Mouse (Mus musculus): ENCODE measurements around the gene Olfr798. TPM values are rescaled to one million over a fixed set of nuclear protein-coding genes. Genes with fewer than 3 reads are reported as not detected.

Gene Olfr798
- polyA plus RNA-seq (2012; rRNA removed), result not detected in 2 replicates

GRCm38 (mm10) chr10:129627834-129628233 lies at the start of gene Olfr798:
TSS of gene Olfr798 (minus strand) at chr10:129627934.
- Histone ChIP-seq H3K27ac (ENCODE audit: insufficient read depth, low read depth, low read length) (no peak within 1 kb of the TSS), H3K4me1 (ENCODE audit: control insufficient read depth, insufficient read depth, low read length) (no peaks in the 10 kb centered on the region), H3K27me3 (replicated peaks; ENCODE audit: control insufficient read depth, insufficient read depth, low read length) (no peaks in the 10 kb centered on the region), H3K4me3 (ENCODE audit: insufficient read depth, low read depth, low read length) (no peak within 1 kb of the TSS), H3K36me3 (ENCODE audit: control insufficient read depth, insufficient read depth, low read length) (no peaks in the 10 kb centered on the region)
- no peak for TF ChIP-seq POLR2A (IDR thresholded peaks at IDR 0.05; ENCODE audit: low read depth, low read length)
- TF ChIP-seq CTCF (conservative IDR thresholded peaks at IDR 0.05; ENCODE audit: insufficient read depth, insufficient read length, low read depth, low read length), result no peak
- 70% methylated on average over 1 of the region's 1 CpGs for WGBS
- DNase-seq, result no peak

GRCm38 (mm10) chr10:129673765-129674164 lies 46.0 kb upstream of the Olfr798 start, which contains the start of gene Olfr801:
TSS of gene Olfr801 (minus strand) at chr10:129673865.
- Histone ChIP-seq H3K36me3 (ENCODE audit: control insufficient read depth, insufficient read depth, low read length) (no peaks in the 10 kb centered on the region), H3K27me3 (replicated peaks; ENCODE audit: control insufficient read depth, insufficient read depth, low read length) (no peaks in the 10 kb centered on the region), H3K4me1 (ENCODE audit: control insufficient read depth, insufficient read depth, low read length) (no peaks in the 10 kb centered on the region), H3K27ac (ENCODE audit: insufficient read depth, low read depth, low read length) (no peak within 1 kb of the TSS), H3K4me3 (ENCODE audit: insufficient read depth, low read depth, low read length) (no peak within 1 kb of the TSS)
- WGBS, result 75% methylated on average over 1 of the region's 1 CpGs
- TF ChIP-seq POLR2A (IDR thresholded peaks at IDR 0.05; ENCODE audit: low read depth, low read length), result no peak
- TF ChIP-seq CTCF (conservative IDR thresholded peaks at IDR 0.05; ENCODE audit: insufficient read depth, insufficient read length, low read depth, low read length), result no peak
- DNase-seq, result no peak

- H3K36me3 ChIP-seq (ENCODE audit: control insufficient read depth, insufficient read depth, low read length), result no peaks in the 10 kb centered on the region
- no peak for TF ChIP-seq CTCF (conservative IDR thresholded peaks at IDR 0.05; ENCODE audit: insufficient read depth, insufficient read length, low read depth, low read length)
- no peak for TF ChIP-seq POLR2A (IDR thresholded peaks at IDR 0.05; ENCODE audit: low read depth, low read length)
- no peak for DNase-seq
- H3K27ac ChIP-seq (ENCODE audit: insufficient read depth, low read depth, low read length), result no peak within 1 kb of the TSS
- no peaks in the 10 kb centered on the region for H3K4me1 ChIP-seq (ENCODE audit: control insufficient read depth, insufficient read depth, low read length)
- H3K4me3 ChIP-seq (ENCODE audit: insufficient read depth, low read depth, low read length), result no peak within 1 kb of the TSS
- H3K27me3 ChIP-seq (replicated peaks; ENCODE audit: control insufficient read depth, insufficient read depth, low read length), result no peaks in the 10 kb centered on the region
These were observed 29.7 kb upstream of the Olfr798 start, which contains the start of gene Olfr800 for GRCm38 (mm10) chr10:129657394-129657793. TSS of gene Olfr800 (plus strand) at chr10:129657694.

GRCm38 (mm10) chr10:129651763-129652162 lies 24.0 kb upstream of the Olfr798 start:
- no peaks in the 10 kb centered on the region for H3K36me3 ChIP-seq (ENCODE audit: control insufficient read depth, insufficient read depth, low read length)
- TF ChIP-seq CTCF (conservative IDR thresholded peaks at IDR 0.05; ENCODE audit: insufficient read depth, insufficient read length, low read depth, low read length), result no peak
- TF ChIP-seq POLR2A (IDR thresholded peaks at IDR 0.05; ENCODE audit: low read depth, low read length), result no peak
- no peaks in the 10 kb centered on the region for H3K4me1 ChIP-seq (ENCODE audit: control insufficient read depth, insufficient read depth, low read length)
- WGBS, result 96% methylated on average over 1 of the region's 1 CpGs
- no peaks in the 10 kb centered on the region for H3K27me3 ChIP-seq (replicated peaks; ENCODE audit: control insufficient read depth, insufficient read depth, low read length)
- no peak overlapping the region for H3K27ac ChIP-seq (ENCODE audit: insufficient read depth, low read depth, low read length)
- DNase-seq, result no peak
- H3K4me3 ChIP-seq (ENCODE audit: insufficient read depth, low read depth, low read length), result no peak overlapping the region

GRCm38 (mm10) chr10:129637184-129637583 lies 9.4 kb upstream of the Olfr798 start, which contains the start of gene Olfr799:
TSS of gene Olfr799 (plus strand) at chr10:129637484.
- Histone ChIP-seq H3K4me1 (ENCODE audit: control insufficient read depth, insufficient read depth, low read length) (no peaks in the 10 kb centered on the region), H3K27me3 (replicated peaks; ENCODE audit: control insufficient read depth, insufficient read depth, low read length) (no peaks in the 10 kb centered on the region), H3K4me3 (ENCODE audit: insufficient read depth, low read depth, low read length) (no peak within 1 kb of the TSS), H3K36me3 (ENCODE audit: control insufficient read depth, insufficient read depth, low read length) (no peaks in the 10 kb centered on the region), H3K27ac (ENCODE audit: insufficient read depth, low read depth, low read length) (no peak within 1 kb of the TSS)
- DNase-seq, result no peak
- WGBS, result 13% methylated on average over 1 of the region's 1 CpGs
- no peak for TF ChIP-seq POLR2A (IDR thresholded peaks at IDR 0.05; ENCODE audit: low read depth, low read length)
- no peak for TF ChIP-seq CTCF (conservative IDR thresholded peaks at IDR 0.05; ENCODE audit: insufficient read depth, insufficient read length, low read depth, low read length)

- Histone ChIP-seq H3K36me3 (ENCODE audit: control insufficient read depth, insufficient read depth, low read length) (no peaks in the 10 kb centered on the region), H3K27me3 (replicated peaks; ENCODE audit: control insufficient read depth, insufficient read depth, low read length) (no peaks in the 10 kb centered on the region), H3K4me3 (ENCODE audit: insufficient read depth, low read depth, low read length) (no peak overlapping the region), H3K4me1 (ENCODE audit: control insufficient read depth, insufficient read depth, low read length) (no peaks in the 10 kb centered on the region), H3K27ac (ENCODE audit: insufficient read depth, low read depth, low read length) (no peak overlapping the region)
- no peak for TF ChIP-seq CTCF (conservative IDR thresholded peaks at IDR 0.05; ENCODE audit: insufficient read depth, insufficient read length, low read depth, low read length)
- TF ChIP-seq POLR2A (IDR thresholded peaks at IDR 0.05; ENCODE audit: low read depth, low read length), result no peak
- DNase-seq, result no peak
These were observed 4.5 kb downstream of the Olfr798 start for GRCm38 (mm10) chr10:129623251-129623650.

GRCm38 (mm10) chr10:129621724-129622123 lies 6.0 kb downstream of the Olfr798 start:
- H3K27me3 ChIP-seq (replicated peaks; ENCODE audit: control insufficient read depth, insufficient read depth, low read length), result no peaks in the 10 kb centered on the region
- 7% methylated on average over 1 of the region's 1 CpGs for WGBS

More at GRCm38 (mm10) chr10:129621724-129622123, 6.0 kb downstream of the Olfr798 start:
- H3K36me3 ChIP-seq (ENCODE audit: control insufficient read depth, insufficient read depth, low read length), result no peaks in the 10 kb centered on the region
- H3K4me1 ChIP-seq (ENCODE audit: control insufficient read depth, insufficient read depth, low read length), result no peaks in the 10 kb centered on the region
- DNase-seq, result no peak
- H3K4me3 ChIP-seq (ENCODE audit: insufficient read depth, low read depth, low read length), result no peak overlapping the region
- H3K27ac ChIP-seq (ENCODE audit: insufficient read depth, low read depth, low read length), result no peak overlapping the region
- TF ChIP-seq POLR2A (IDR thresholded peaks at IDR 0.05; ENCODE audit: low read depth, low read length) (no peak), CTCF (conservative IDR thresholded peaks at IDR 0.05; ENCODE audit: insufficient read depth, insufficient read length, low read depth, low read length) (no peak)
